Mouse (Mus musculus) kidney, adult 2 months (tissue): ENCODE results near the gene Gpi1.

Experiments
- CTCF ChIP-seq: fragments of 200-500 bp; conservative IDR thresholded peaks from 2 replicates; pipeline ENCODE4 v1.5.1; 2011; ENCODE audit warnings: low read depth, mild to moderate bottlenecking, control low read depth, low read length, moderate library complexity, mixed read lengths; ENCODE audit not compliant: insufficient read depth, insufficient read length
- POLR2A ChIP-seq: fragments of 200-500 bp; IDR thresholded peaks from one replicate; pipeline ENCODE4 v1.6.1; 2011; ENCODE audit warnings: low read depth, low read length, control low read depth

GRCm38 (mm10) chr7:34228641-34229040, 1.5 kb downstream of the Gpi1 start:
- TF ChIP-seq POLR2A (no peak), CTCF (no peak)
